Mouse (Mus musculus): ENCODE measurements around the gene Mcf2l. TPM values are rescaled to one million over a fixed set of nuclear protein-coding genes. Genes with fewer than 3 reads are reported as not detected.

Gene Mcf2l
- total RNA-seq, 2 experiments from 2014 or later: 43.0 to 52.5 TPM

GRCm38 (mm10) chr8:12912011-12912410 lies 38.4 kb downstream of the Mcf2l start:
- no peak for DNase-seq

GRCm38 (mm10) chr8:12915187-12916006 lies 41.8 kb downstream of the Mcf2l start:
- DNase-seq: no peak

GRCm38 (mm10) chr8:12916156-12916900 lies 42.7 kb downstream of the Mcf2l start:
- no peak for DNase-seq

- DNase-seq: no peak
Measured at GRCm38 (mm10) chr8:12917029-12917428, 43.4 kb downstream of the Mcf2l start.

GRCm38 (mm10) chr8:12917831-12918230 lies 44.2 kb downstream of the Mcf2l start:
- DNase-seq: no peak

- DNase-seq: no peak
Measured at GRCm38 (mm10) chr8:12920599-12920998, 47.0 kb downstream of the Mcf2l start.

- DNase-seq: no peak
Measured at GRCm38 (mm10) chr8:12925051-12925450, 51.4 kb downstream of the Mcf2l start.

- DNase-seq: peak; percentile 46
Measured at GRCm38 (mm10) chr8:12925941-12926381, 52.4 kb downstream of the Mcf2l start.

- DNase-seq: peak; percentile 83
Measured at GRCm38 (mm10) chr8:12927204-12927983, 53.8 kb downstream of the Mcf2l start.

- no peak for DNase-seq
Measured at GRCm38 (mm10) chr8:12928033-12928432, 54.4 kb downstream of the Mcf2l start.

GRCm38 (mm10) chr8:12928931-12929330 lies 55.3 kb downstream of the Mcf2l start:
- no peak for DNase-seq

GRCm38 (mm10) chr8:12930290-12930689 lies 56.7 kb downstream of the Mcf2l start:
- peak; percentile 41 for DNase-seq

GRCm38 (mm10) chr8:12931426-12931825 lies 57.8 kb downstream of the Mcf2l start:
- DNase-seq: no peak

GRCm38 (mm10) chr8:12932520-12932919 lies 58.9 kb downstream of the Mcf2l start:
- no peak for DNase-seq

- no peak for DNase-seq
Measured at GRCm38 (mm10) chr8:12933765-12934164, 60.2 kb downstream of the Mcf2l start.

- DNase-seq: no peak
Measured at GRCm38 (mm10) chr8:12934453-12935043, 60.9 kb downstream of the Mcf2l start.

GRCm38 (mm10) chr8:12940549-12940948 lies 66.9 kb downstream of the Mcf2l start:
- no peak for DNase-seq

GRCm38 (mm10) chr8:12941161-12941926 lies 67.7 kb downstream of the Mcf2l start:
- no peak for DNase-seq

- peak; percentile 25 for DNase-seq
Measured at GRCm38 (mm10) chr8:12947604-12948573, 74.3 kb downstream of the Mcf2l start.

- no peak for DNase-seq
Measured at GRCm38 (mm10) chr8:12948574-12948961, 75.0 kb downstream of the Mcf2l start.

Measured in adrenal gland, postnatal 10 days (tissue).